Mouse (Mus musculus) liver, embryonic 14.5 days (tissue): Measurements from ENCODE around the gene Fbxw4.

ENCODE experiments used
- CTCF ChIP-seq: IDR thresholded peaks from 2 replicates; pipeline ENCODE4 v1.5.1; 2016; ENCODE audit warnings: antibody characterized with exemption, low read depth, control low read depth
- EP300 ChIP-seq: IDR thresholded peaks from 2 replicates; pipeline ENCODE4 v1.6.1; 2016; ENCODE audit warnings: antibody characterized with exemption, low read depth

DNA sequence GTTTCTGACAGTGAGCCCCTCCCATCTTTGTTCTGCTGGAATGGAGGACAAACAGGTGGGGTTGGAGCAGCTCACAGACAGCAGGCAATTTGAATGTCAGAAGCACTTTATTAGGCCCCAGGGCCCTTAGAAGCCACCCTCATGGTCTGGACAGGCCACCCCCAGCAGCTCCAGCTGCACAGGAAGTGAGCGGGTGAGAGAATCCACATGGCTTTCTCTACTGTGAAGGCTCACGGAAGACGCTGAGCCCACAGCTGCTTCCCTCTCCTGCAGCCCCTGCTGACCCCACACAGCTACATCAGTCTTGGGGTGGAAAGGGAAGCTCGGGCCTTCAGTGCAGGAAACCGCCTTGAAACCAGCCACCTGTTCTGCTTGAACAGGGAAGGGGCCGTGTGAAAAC, 107.9 kb downstream of the Fbxw4 start:
- TF ChIP-seq CTCF: no peak
- no peak for TF ChIP-seq EP300
